Mouse (Mus musculus): ENCODE measurements around the gene Myl9. TPM values are rescaled to one million over a fixed set of nuclear protein-coding genes. Genes with fewer than 3 reads are reported as not detected.

The Myl9 gene
- polyA plus RNA-seq, 1 experiment: 100 TPM

DNA sequence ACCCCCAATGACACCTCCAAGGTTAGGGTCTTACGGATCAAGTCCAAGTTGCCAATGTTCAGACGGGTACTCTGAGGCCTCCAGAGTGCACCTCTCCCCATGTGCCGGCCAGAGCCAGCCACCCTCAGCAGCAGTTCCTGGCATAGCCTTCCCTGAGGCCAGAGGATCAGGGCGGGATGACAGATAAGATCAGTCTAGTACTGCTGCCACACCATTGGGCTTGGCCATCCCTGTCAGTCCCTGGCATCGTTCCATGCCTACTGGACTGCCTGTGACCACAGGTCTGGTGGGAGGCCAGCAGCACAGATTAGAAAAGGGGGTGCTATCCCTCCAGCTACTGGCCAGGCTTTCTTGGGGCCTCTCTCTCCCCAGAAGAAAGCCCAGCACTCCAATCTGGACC is 3.8 kb downstream of the Myl9 start:
- no peak for DNase-seq (ENCODE audit: low read depth in 1 of 2, low spot score in 2 of 2)
- Histone ChIP-seq H3K27ac (ENCODE audit: insufficient read depth, low read length) (no peak overlapping the region), H3K36me3 (ENCODE audit: control insufficient read depth, insufficient read depth, low read length) (no peaks in the 10 kb centered on the region), H3K4me1 (ENCODE audit: control insufficient read depth, insufficient read depth, insufficient read length) (peaks cover 8% of the 10 kb centered on the region; the same call in 1 of the 2 replicates), H3K27me3 (ENCODE audit: control insufficient read depth, insufficient read depth, low read length) (no peaks in the 10 kb centered on the region), H3K4me3 (ENCODE audit: extremely low read depth, insufficient read depth, insufficient read length) (no peak overlapping the region)
- 76% methylated on average over 5 of the region's 5 CpGs for WGBS
- TF ChIP-seq CTCF (IDR thresholded peaks at IDR 0.05; ENCODE audit: extremely low read depth, insufficient read depth, insufficient read length, insufficient replicate concordance) (no peak), POLR2A (IDR thresholded peaks at IDR 0.05; ENCODE audit: low read depth, low read length) (no peak)

DNA sequence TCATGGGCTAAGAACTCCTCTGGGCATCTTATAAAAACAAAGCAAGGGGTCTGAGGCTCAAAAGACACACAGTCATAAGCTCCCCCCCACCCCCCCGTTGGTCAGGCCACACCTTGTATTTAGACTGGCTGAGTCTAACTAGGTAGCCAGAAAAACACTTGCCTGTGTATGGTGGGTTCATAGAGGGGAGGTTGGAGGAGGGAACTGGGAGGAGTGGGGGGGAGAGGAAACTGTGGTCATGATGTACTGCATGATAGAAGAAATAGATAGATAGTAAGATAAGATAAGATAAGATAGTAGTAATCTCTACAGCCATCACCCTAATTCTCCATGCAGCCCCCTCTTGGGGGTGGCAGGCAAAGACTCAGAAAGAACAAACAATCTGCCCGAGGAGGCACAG is 4.3 kb downstream of the Myl9 start:
- H3K4me3 ChIP-seq (ENCODE audit: extremely low read depth, insufficient read depth, insufficient read length): no peak overlapping the region
- H3K4me1 ChIP-seq (ENCODE audit: control insufficient read depth, insufficient read depth, insufficient read length): peaks cover 8% of the 10 kb centered on the region; the same call in 1 of the 2 replicates
- no peak overlapping the region for H3K27ac ChIP-seq (ENCODE audit: insufficient read depth, low read length)
- DNase-seq (ENCODE audit: low read depth in 1 of 2, low spot score in 2 of 2): no peak
- no peaks in the 10 kb centered on the region for H3K36me3 ChIP-seq (ENCODE audit: control insufficient read depth, insufficient read depth, low read length)
- WGBS: 49% methylated on average over 2 of the region's 2 CpGs
- TF ChIP-seq CTCF (IDR thresholded peaks at IDR 0.05; ENCODE audit: extremely low read depth, insufficient read depth, insufficient read length, insufficient replicate concordance): no peak
- no peak for TF ChIP-seq POLR2A (IDR thresholded peaks at IDR 0.05; ENCODE audit: low read depth, low read length)
- H3K27me3 ChIP-seq (ENCODE audit: control insufficient read depth, insufficient read depth, low read length): no peaks in the 10 kb centered on the region

DNA sequence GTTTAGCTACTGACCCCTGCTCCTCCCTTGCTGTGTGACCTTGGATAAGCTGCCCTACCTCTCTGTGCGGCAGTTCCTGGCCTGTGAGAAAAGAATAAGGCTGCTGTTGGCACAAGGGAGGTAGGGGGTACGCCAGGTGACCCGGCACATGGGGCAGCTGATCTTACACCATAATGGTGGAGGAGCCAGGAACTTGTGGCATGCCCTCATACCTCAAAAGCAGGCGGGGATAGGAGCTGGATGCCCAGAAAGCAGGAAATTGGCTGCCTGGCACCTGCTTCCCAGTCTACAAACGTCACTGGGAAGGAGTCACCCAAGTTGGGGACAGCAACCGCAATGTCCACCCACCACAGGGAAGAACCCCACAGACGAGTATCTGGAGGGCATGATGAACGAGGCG is 4.9 kb downstream of the Myl9 start:
- H3K4me3 ChIP-seq (ENCODE audit: extremely low read depth, insufficient read depth, insufficient read length): no peak overlapping the region
- no peaks in the 10 kb centered on the region for H3K27me3 ChIP-seq (ENCODE audit: control insufficient read depth, insufficient read depth, low read length)
- H3K27ac ChIP-seq (ENCODE audit: insufficient read depth, low read length): no peak overlapping the region
- H3K36me3 ChIP-seq (ENCODE audit: control insufficient read depth, insufficient read depth, low read length): no peaks in the 10 kb centered on the region
- peaks cover 8% of the 10 kb centered on the region; the same call in 1 of the 2 replicates for H3K4me1 ChIP-seq (ENCODE audit: control insufficient read depth, insufficient read depth, insufficient read length)
- WGBS: 80% methylated on average over 9 of the region's 9 CpGs
- TF ChIP-seq CTCF (IDR thresholded peaks at IDR 0.05; ENCODE audit: extremely low read depth, insufficient read depth, insufficient read length, insufficient replicate concordance) (no peak), POLR2A (IDR thresholded peaks at IDR 0.05; ENCODE audit: low read depth, low read length) (no peak)
- no peak for DNase-seq (ENCODE audit: low read depth in 1 of 2, low spot score in 2 of 2)

DNA sequence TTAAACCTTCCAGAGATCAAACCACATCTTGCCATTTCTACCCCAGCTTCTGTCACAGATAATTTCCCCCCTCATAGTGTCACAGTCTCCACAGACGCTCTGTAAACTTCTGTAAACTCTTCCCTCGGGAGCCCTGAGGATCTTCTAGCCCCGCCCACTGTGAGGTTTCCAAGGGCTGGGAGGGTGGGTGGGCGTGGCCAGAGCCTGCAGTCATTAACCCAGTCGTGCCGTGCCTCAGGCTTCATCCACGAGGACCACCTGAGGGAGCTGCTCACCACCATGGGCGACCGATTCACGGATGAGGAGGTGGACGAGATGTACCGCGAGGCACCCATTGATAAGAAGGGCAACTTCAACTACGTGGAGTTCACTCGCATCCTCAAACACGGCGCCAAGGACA is 5.5 kb downstream of the Myl9 start:
- DNase-seq (ENCODE audit: low read depth in 1 of 2, low spot score in 2 of 2): no peak
- peaks cover 8% of the 10 kb centered on the region; the same call in 1 of the 2 replicates for H3K4me1 ChIP-seq (ENCODE audit: control insufficient read depth, insufficient read depth, insufficient read length)
- no peak overlapping the region for H3K4me3 ChIP-seq (ENCODE audit: extremely low read depth, insufficient read depth, insufficient read length)
- H3K27ac ChIP-seq (ENCODE audit: insufficient read depth, low read length): no peak overlapping the region
- H3K27me3 ChIP-seq (ENCODE audit: control insufficient read depth, insufficient read depth, low read length): no peaks in the 10 kb centered on the region
- WGBS: 38% methylated on average over 17 of the region's 17 CpGs
- TF ChIP-seq POLR2A (IDR thresholded peaks at IDR 0.05; ENCODE audit: low read depth, low read length) (no peak), CTCF (IDR thresholded peaks at IDR 0.05; ENCODE audit: extremely low read depth, insufficient read depth, insufficient read length, insufficient replicate concordance) (no peak)
- H3K36me3 ChIP-seq (ENCODE audit: control insufficient read depth, insufficient read depth, low read length): no peaks in the 10 kb centered on the region

DNA sequence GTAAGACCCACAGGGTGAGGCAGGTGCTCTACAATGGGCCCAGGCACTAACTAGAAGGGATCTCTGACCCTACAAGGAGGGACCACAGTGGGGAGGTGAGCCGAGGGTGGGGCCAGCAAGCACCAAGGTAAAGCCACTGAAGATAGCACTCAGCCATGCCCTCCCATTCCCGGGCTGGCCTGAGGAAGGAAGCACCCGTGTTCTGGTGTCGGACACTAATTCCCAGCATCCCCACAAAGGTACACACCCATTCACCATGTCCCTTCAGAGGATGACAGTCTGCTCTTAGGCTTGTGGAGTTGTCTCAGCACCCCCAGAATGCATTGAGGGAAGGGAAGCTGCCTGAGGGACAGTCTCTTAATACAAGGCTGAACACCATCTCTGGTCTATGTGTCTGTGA is 6.1 kb downstream of the Myl9 start:
- Histone ChIP-seq H3K36me3 (ENCODE audit: control insufficient read depth, insufficient read depth, low read length) (no peaks in the 10 kb centered on the region), H3K4me1 (ENCODE audit: control insufficient read depth, insufficient read depth, insufficient read length) (peaks cover 8% of the 10 kb centered on the region; the same call in 1 of the 2 replicates), H3K27ac (ENCODE audit: insufficient read depth, low read length) (no peak overlapping the region), H3K27me3 (ENCODE audit: control insufficient read depth, insufficient read depth, low read length) (no peaks in the 10 kb centered on the region), H3K4me3 (ENCODE audit: extremely low read depth, insufficient read depth, insufficient read length) (no peak overlapping the region)
- 73% methylated on average over 4 of the region's 4 CpGs for WGBS
- TF ChIP-seq POLR2A (IDR thresholded peaks at IDR 0.05; ENCODE audit: low read depth, low read length) (no peak), CTCF (IDR thresholded peaks at IDR 0.05; ENCODE audit: extremely low read depth, insufficient read depth, insufficient read length, insufficient replicate concordance) (no peak)
- no peak for DNase-seq (ENCODE audit: low read depth in 1 of 2, low spot score in 2 of 2)

DNA sequence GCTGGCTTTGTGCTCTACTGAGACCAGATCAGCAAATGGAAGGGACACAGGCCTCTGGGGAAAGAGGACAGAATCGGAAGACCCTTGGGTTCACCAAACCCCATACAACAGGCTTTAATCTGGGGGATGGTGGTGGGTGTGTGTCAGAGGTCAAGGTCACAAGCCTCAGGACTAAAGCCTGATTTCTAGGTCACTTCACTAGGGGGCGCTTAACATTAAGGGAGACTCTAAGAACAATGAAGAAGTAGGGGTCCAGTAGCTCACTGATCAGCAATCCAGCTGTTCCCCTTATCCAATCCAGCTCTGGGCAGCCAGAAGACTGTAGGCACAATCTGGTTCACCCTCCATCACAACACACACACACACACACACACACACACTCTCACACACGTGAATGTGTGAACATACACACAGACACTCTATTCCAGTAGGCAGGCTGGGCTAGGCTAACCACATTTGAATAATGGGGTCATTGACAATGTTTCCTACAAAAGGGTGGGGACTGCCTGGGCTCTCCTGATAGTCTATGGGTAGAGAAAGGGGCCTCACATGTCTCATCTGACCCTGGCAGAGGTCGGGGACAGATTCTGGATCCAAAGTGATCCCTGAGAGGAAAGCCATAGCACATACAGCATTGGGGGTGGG is 6.7 kb downstream of the Myl9 start:
- no peak for TF ChIP-seq CTCF (IDR thresholded peaks at IDR 0.05; ENCODE audit: extremely low read depth, insufficient read depth, insufficient read length, insufficient replicate concordance)
- no peak for TF ChIP-seq POLR2A (IDR thresholded peaks at IDR 0.05; ENCODE audit: low read depth, low read length)
- Histone ChIP-seq H3K36me3 (ENCODE audit: control insufficient read depth, insufficient read depth, low read length) (no peaks in the 10 kb centered on the region), H3K27me3 (ENCODE audit: control insufficient read depth, insufficient read depth, low read length) (no peaks in the 10 kb centered on the region), H3K4me1 (ENCODE audit: control insufficient read depth, insufficient read depth, insufficient read length) (peaks cover 7% of the 10 kb centered on the region; the same call in 1 of the 2 replicates), H3K27ac (ENCODE audit: insufficient read depth, low read length) (no peak overlapping the region), H3K4me3 (ENCODE audit: extremely low read depth, insufficient read depth, insufficient read length) (no peak overlapping the region)
- DNase-seq (ENCODE audit: low read depth in 1 of 2, low spot score in 2 of 2): no peak
- 78% methylated on average over 4 of the region's 4 CpGs for WGBS

All from spleen, adult 2 months (tissue).